Mouse (Mus musculus) heart, adult 11 months (tissue): ENCODE data around the gene Asic2.
A peak's percentile ranks its signal among the peaks of the same experiment; 100 is the strongest.

Experiments
- DNase-seq: peaks from one replicate; pipeline ENCODE4 v3.0.0; 2022

Asic2 gene

DNA sequence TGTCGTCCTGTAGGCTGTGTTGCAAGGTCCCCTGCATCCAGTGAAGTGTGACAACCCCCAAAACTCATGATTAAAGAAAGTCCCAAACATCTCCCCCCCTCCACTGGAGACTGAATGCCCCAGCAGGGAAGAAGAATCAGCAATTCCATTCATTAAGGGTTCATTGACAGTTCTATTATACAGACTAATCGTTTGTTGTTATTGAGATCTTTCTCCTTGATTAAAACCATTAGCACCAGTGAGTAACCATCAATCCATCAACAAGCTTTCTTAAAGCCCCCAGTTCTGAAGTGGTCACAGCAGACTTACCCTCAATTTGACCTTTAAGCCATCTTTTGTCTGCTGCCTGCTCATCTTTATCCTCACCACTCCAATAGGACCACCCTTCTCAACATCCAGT, 688.2 kb downstream of the Asic2 start:
- DNase-seq: peak; percentile 15

- DNase-seq: no peak
These were observed 690.9 kb downstream of the Asic2 start for GRCm38 (mm10) chr11:81277406-81277805.

GRCm38 (mm10) chr11:81272677-81273418, 695.4 kb downstream of the Asic2 start:
- no peak for DNase-seq

GRCm38 (mm10) chr11:81271422-81271821, 696.8 kb downstream of the Asic2 start:
- DNase-seq: no peak

GRCm38 (mm10) chr11:81270518-81270917, 697.7 kb downstream of the Asic2 start:
- DNase-seq: no peak

DNA sequence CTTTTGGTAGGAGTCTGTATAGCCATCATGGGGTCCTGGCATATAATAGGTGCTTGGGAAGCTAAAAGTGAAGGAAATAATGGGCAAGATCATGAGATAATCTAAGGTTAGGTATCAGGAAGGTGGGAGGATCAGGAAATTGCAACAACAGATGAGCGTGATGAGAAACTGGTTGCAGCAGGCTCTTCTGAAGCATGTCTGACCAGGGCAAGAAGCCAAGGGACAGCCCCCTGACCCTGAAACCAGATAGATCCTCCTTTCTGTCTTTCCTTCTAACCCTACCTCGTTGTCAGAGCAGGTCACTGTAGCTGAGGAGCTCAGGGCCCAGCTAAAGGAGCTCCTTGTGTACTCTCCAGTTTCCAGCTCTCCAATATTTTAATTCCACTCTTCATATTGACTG, 704.5 kb downstream of the Asic2 start:
- peak; percentile 31 for DNase-seq

DNA sequence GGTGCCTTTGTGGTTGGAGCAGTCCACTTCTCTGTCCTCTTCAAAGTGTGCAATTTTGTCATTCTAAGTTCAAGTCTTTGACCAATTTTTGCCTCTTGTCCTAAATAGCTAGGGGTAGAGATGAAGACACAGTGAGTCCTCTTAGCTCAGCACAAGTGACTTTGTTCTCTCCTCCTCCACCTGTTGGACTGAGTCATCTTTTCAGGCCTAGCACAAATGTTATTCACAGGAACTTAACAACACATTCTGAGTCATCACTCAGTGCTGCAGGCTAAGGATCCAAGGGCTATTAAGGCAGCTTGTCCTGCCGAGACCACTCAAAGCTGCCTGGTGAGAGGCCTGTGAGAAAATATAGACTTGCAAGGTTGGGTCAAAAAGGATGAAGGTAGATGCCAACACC, 705.1 kb downstream of the Asic2 start:
- peak; percentile 22 for DNase-seq

- DNase-seq: peak; percentile 41
These were observed 707.0 kb downstream of the Asic2 start for GRCm38 (mm10) chr11:81261259-81261658.

DNA sequence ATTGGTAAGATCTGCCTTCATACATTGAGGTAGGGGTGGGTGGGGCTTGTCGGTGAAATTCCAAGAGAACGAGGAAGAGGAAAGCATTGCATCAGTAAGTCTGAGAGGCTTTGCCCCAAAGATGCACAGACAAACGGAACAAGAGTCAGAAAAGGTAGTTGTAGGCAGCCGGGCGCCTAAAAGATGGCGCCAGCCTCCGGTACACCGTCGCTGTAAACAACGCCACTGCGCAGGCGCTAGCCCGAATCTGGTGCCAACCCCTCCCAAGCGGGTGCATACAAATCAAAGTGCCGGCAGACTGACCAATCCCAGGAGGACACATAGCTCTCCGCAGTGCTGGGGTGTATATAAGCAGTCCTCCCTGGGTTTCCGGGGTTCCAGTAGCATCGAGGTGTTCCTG, 727.1 kb downstream of the Asic2 start:
- peak; percentile 22 for DNase-seq

DNA sequence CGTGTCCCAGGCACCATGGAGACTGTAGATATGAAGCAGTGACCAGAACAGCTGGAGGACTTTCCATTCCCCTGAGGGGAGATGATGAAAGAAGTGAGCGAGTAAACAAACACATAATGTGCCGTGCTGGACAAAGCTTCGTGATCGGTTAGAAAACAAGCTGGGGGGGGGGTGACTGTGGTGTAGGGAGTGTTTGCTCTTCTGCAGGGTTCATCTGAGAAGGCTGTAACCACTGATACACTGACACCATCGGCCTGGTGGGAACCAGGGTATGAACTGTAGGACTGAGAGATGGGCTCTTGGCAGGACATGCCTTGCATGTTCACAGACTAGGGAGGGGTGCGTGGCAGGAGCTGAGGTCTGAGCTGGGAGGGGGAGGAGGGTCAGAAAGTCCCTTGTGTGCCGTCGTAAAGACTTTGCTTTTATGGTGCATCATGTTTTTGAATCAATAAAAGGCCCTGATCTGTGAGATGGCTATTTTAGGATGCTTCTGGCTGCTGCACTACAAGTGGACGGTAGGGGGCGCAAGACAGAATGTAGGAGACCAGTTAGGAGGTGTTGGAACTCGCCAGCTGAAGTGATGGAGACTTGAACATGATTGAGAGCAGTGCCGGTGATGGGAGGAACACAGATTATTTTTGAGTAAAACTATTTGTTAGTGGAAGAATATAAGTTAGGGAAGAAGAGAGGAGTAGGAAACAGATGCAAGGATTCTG, 728.1 kb downstream of the Asic2 start:
- DNase-seq: peak; percentile 96

DNA sequence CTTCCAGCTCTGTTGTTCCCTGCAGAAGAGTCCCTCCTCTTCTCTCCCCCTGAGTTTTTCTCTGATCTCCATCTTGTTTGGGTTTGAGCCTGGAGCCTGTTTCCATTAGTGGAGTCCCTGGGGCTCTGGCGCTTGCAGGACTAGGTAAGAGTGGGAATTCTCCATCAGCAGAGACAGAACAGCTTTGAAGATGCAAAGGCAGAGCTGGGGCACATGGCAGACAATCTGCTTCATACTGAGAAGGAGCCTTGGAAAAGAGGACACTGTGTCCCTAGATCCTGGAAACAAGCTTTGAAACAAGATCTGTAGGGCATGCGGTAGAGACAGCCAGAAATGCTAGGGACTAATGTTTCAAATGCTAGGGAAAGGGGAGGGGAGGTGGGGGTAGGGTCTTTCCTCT, 729.2 kb downstream of the Asic2 start:
- peak; percentile 86 for DNase-seq

DNA sequence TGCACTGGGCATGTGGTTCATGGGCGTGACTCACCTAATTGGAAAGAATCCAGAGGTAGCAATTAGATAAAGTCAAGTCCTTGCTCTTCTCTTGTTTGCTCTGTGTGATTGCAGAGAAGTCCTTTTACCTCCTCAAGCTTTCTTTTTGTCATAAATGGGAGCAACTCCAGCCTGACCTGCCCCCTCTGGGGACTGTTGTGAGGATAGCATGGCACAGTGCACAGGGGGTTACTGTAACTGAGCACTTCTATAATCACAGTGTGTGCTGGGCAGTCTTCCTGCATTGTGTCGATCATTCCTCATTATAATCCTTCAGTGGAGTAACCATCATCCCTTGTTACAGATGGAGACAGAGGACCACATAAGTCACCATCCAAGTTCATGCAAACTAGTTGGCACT, 732.2 kb downstream of the Asic2 start:
- no peak for DNase-seq

- no peak for DNase-seq
These were observed 744.9 kb downstream of the Asic2 start for GRCm38 (mm10) chr11:81223361-81223760.

DNA sequence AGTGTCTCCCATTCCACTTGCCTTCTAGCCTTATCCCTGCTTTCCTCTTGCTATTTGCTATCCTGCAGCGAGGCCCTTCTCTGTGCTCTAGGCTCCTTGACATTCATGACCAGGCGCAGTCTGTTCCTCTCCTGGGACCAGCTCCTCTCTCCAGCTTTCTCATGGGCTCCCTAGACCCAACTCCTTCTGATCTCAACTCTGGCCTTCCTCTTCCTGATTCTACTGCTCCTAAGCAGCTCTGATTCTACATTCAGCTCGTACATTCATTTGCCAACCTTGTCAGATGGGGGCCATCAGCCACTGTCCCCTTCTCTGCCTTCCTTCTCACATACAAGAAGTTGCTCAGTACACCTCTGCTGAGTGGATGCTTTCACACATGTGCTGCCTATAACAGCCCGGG, 747.5 kb downstream of the Asic2 start:
- DNase-seq: peak; percentile 93

DNA sequence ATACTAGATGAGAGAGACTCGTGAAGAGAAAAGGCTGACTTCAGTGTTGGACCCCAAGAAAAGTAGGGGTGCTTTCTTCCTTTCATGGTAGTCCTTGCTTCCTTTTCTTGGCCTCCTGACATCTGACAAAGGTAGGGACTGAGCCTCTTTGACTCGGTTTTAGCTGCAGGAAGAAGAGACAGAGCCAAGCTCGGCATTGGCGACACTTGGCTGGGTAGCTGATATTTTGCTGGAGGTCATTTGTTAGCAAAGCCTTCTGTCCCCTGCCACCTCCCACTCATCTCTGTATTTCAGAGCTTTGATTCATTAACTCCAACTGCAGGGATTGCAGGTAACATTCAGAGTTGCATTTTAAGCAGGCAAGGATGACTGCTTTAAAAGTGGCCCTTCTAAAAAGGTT, 762.8 kb downstream of the Asic2 start:
- DNase-seq: no peak

GRCm38 (mm10) chr11:81202578-81202977, 765.7 kb downstream of the Asic2 start:
- no peak for DNase-seq

- no peak for DNase-seq
These were observed 774.4 kb downstream of the Asic2 start for GRCm38 (mm10) chr11:81193856-81194255.

GRCm38 (mm10) chr11:81192155-81192554, 776.1 kb downstream of the Asic2 start:
- peak; percentile 28 for DNase-seq

GRCm38 (mm10) chr11:81189103-81189502, 779.2 kb downstream of the Asic2 start:
- DNase-seq: no peak

DNA sequence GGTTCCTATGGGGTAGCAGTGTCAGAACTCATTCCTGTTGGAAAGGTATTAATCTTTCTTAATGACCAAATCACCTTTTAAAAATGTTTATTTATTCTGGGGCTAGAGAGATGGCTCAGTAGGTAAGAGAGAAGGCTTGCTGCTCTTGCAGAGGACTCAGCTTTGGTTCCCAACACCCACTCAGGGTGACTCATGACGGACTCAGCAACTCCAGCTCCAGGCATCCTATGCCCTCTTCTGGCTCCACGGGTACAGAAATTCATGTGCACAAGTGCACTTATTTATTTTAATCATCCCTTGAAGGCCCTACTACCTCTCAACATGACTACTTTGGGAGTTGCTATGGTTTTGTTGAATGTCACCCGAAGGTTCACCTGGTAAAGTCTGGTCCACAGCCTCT, 780.4 kb downstream of the Asic2 start:
- no peak for DNase-seq

DNA sequence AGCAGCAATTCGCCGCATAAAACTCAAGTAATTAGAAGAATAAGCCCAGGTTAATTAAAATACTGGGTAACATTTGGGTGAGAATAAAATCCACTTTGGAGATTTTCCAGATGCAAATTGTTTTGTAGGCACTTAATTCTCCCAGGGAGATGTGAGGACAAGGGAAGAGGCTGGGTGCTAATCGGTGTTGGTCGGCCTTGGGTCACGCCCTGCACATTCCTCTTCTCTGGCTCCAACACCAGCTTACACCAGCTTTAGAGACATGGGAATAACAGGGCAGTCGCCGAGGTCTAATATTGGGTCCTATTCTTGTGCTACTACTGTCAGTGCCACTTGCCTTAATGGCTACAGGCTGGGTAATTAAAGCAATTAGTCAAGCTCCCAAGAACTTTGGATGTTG, 783.5 kb downstream of the Asic2 start:
- DNase-seq: no peak

DNA sequence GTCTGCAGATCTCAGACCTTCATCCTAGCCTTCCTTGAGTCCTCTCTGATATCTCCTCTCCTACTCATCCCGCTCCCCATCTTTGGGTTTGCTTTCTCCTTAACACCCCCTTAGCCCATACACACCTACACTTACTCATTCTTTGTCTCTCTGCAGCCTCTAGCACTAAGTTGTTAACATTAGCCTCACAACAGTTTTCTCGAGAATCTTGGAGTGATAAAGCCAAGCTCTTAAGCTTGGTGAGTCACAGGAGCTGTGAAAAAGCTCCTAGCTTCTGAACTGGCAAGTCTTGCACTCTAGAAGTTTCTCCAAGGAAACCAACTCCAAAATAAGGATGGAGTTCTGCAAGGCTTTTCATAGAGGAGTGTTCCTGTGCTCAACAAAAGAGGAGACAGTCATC, 803.4 kb downstream of the Asic2 start:
- peak; percentile 25 for DNase-seq

- DNase-seq: peak; percentile 66
These were observed 805.2 kb downstream of the Asic2 start for GRCm38 (mm10) chr11:81163056-81163455.

GRCm38 (mm10) chr11:81153841-81154240, 814.4 kb downstream of the Asic2 start:
- DNase-seq: peak; percentile 83
